Mouse (Mus musculus) MEL (cell line): ENCODE data around the gene H2-Ke6.

Source experiments
- E2F4 ChIP-seq: IDR thresholded peaks from 2 replicates; pipeline ENCODE4 v1.6.1; 2011; ENCODE audit warnings: low read depth, low read length, improper control_type of control experiment, borderline replicate concordance
- GATA1 ChIP-seq: IDR thresholded peaks from 2 replicates; pipeline ENCODE4 v1.6.1; 2011; ENCODE audit warnings: low read depth, low read length, improper control_type of control experiment
- JUND ChIP-seq: IDR thresholded peaks from 2 replicates; pipeline ENCODE4 v1.6.1; 2011; ENCODE audit warnings: low read depth, mild to moderate bottlenecking, improper control_type of control experiment, low read length
- POLR2A ChIP-seq, 2 experiments: IDR thresholded peaks; 2 replicates each; pipeline ENCODE4 v1.6.1; 2011 to 2012; ENCODE audit warnings: low read length in 2 of 2, mild to moderate bottlenecking in 2 of 2, control low read depth in 1 of 2, improper control_type of control experiment in 1 of 2, low read depth in 1 of 2, moderate library complexity in 1 of 2; ENCODE audit not compliant: control insufficient read depth in 1 of 2, insufficient read depth in 1 of 2, poor library complexity in 1 of 2

GRCm38 (mm10) chr17:33995651-33996050 lies 32.2 kb downstream of the H2-Ke6 start:
- TF ChIP-seq E2F4 (no peak), POLR2A (IDR thresholded peaks at IDR 0.05; ENCODE audit: control insufficient read depth in 1 of 2, insufficient read depth in 1 of 2, low read depth in 1 of 2, low read length in 2 of 2, poor library complexity in 1 of 2) (no peak), GATA1 (no peak), JUND (no peak)
